Mouse (Mus musculus) retina, adult 2 months (tissue): ENCODE data around the gene BC048671.

Experiments used
- DNase-seq: peaks from one replicate; pipeline ENCODE4 v3.0.0-alpha.2; 2012; ENCODE audit warnings: low read depth, low spot score

BC048671 gene

DNA sequence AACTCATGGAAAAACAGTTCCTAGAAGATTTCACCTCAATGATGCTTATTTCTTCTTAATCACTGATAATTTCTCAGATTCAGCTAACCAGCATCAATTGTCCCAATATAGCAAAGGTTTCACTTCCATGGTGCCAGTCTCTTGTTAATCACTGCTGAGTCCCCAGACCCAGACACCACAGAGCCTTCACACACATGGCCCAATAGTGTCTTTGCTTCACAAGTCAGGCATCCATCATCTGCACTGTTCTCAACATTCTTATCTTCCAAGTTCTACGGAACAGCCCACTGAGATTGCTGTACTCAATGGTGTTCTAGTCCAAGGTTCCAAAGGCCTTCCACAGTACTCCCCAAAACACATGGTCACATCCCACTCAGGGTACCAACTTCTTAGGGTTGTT, at the start of gene BC048671:
BC048671 (plus strand) TSS at position 301 of the 400 bp plus-strand sequence.
- no peak for DNase-seq

DNA sequence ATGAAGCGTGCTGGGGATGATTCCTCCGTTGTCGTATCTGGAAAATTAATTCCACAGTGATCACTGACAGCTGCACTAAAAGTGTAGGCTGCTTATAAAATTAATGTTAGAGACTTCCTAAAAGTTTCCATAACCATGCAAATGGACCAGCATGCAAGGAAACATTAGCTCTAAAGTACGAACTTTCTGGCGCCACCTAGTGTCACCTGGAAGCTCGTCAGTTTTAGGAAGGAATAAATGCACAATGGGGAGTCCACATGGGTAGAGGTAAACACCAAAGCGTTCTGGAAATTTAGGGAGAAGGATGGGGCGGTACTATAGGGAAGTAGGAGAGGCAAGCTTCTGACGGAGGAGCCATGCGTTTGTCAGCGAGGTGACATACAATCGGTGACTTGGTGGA, 12.8 kb upstream of the BC048671 start:
- no peak for DNase-seq

DNA sequence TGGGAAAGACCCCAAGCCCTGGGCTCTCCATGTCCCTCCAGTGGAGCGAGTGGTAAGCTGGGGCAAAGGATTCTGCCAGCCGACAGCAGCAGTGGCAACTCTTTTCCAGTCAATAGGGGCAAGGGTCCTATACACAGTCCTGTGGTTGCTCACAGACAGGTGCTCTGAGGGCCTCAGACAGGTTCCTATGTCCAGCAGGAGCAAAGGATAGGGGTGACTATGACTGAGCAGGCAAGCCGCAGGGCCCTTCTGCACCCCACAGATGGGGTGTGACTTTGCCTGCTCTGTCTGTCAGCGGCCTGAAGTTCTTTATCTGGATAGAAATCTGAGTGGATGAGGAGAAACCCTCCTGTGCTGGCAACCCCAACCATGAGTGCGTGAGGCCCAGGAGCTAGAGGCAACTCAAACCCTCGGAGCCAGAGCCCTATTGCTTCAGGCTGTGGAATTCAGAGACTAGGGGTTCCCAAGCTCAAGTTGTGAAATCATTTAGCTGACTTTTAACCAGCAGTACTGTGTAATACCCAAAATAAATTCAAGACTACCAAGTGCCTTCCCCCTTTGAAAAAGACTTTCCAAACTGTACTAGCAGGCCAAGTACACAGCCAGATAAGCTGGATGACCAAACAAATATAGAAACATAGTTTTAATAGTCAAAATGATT, 5.4 kb downstream of the BC048671 start:
- DNase-seq, result no peak

DNA sequence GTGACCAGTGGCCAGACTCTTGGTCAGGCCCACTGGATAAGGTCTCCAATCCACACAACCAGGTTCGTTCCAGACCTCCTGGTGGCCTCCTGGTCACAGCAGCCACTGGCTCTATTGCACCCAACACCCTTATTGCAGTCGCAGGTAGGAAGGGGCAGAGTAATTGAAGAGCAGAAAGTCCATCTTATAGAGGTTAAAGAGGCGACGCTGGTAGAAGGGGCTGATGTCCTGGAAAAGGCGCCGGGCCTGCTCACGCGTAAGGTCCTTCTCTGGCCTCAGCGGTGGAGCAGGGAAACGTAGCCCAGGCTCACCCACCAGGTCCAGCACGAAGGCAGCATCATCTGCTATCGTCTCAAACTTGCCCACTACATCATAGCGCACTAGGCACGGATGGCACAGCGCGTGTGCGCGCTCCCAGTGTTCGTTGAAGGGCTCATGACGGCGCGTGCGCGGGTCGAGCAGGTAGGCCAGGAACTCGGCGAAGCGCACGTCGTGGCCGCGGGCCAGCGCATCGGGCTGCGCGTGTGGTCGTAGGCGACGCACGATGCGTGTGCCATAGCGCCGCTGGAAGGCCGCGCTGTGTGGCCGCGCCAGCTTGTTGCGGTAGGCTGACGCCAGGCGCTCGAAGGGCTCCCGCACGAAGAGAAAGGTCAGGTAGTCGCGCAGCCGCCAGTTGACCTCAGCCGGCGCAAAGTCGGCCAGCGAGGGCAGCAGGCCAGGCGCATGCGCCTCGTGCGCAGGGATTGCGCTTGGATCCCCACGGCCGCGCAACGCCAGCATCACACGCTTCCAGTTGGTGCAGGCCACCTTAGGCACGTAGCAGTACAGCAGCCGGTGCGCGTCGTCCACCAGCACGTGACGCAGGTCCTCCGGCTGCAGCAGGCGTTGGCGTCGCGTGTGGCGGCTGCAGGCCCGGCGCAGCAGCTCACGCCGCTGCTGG, 8.1 kb downstream of the BC048671 start:
- DNase-seq, result no peak

DNA sequence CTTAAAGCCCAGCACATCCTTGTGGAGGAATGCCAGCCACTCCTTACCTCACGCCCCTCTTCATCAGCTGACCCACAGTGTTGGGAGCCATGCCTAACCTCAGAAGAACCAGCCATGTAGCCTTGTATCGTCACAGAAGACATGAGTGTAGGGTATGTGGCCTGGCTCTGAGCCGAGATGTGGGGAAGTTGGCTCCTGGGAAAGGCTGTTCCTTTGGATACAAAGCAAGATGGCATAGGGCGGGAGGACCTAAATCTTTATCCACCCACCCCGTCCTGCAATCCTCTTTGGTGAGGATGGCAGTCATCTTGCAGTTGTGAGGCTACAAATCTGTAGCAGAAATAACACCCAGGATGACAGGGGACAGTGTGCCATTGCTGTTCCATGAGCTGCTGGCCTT, 14.9 kb downstream of the BC048671 start:
- no peak for DNase-seq

DNA sequence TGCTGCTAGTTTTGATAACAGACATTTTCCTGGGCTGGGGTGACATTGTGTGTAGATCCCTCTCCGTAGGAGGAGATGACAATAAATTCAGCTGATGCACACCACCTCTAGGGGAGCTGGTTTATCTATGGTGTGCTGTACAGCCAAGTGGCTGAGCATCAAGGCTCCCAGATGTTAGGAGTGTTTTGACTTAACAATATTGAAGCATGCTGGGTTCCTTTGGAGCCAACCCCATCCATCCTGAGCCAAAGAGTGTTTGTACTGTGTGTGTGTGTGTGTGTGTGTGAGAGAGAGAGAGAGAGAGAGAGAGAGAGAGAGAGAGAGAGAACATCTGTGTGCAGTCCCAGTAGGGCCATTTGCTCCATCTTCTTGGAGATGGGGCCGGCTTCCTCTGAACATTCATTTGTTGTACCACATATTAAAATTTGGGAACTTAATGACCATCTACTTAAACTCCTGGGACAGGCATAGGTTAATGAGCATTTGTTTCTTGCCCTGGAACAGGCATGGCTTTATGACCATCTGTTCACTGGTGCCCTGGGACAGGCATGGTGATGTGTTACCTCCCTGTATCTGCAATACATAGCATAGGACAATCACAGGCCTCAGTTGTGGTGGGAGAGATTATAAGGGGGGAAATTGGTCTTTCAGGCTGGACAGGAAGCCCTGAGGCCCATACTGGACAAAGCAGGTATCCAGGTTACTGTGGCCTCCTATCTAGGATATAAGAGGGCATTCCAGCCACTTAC, 16.7 kb downstream of the BC048671 start:
- no peak for DNase-seq

DNA sequence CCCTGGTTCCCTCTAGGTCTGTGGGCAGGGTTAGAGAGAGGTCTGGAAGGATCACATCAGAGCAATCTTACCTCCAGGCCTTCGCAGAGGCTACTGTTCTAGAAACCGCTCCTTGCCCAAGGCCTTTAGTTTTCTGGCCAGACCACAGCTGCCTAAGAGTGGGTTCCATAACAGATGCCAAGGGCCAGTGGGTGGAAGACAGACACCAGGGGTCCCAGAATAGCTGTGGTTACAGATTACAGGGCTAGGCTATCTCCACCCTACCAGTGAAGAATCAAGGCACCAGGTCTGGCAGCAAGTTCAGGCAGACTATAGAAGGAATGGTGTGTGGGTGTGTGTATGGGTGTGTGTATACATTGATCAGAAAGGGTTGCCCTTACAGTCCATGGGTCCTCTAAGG, 18.0 kb downstream of the BC048671 start:
- DNase-seq, result no peak

DNA sequence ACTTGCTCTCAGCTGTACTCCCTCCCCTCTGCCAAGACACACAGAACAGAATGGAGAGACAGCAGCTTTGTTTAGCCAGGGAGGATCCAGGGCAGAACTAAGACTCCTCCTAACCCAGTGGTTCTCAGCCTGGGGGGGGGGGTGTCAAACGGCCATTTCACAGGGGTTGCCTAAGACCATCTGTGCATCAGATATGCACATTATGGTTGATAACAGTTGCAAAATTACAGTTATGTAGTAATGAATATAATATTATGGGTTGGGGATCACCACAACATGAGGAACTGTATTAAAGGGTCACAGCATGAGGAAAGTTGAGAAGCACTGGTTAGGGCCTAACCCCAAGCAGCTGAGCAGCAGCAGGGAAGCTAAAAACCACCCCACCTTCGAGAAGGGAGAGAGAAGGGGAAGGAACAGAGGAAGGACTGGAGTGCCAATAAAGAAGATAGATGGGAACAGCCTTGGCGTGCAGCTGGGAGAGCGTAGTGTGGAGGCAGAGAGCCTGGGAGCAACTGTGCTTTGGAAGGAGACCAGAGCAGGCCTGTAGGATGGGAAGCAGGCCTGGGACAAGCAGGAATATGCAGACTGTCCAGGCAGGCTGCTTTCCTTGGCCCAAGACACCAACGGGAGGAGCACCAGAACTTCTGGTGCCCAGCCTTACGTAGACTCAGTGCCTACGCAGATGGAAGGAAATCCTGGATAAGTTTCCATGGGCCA, 18.6 kb downstream of the BC048671 start:
- no peak for DNase-seq

DNA sequence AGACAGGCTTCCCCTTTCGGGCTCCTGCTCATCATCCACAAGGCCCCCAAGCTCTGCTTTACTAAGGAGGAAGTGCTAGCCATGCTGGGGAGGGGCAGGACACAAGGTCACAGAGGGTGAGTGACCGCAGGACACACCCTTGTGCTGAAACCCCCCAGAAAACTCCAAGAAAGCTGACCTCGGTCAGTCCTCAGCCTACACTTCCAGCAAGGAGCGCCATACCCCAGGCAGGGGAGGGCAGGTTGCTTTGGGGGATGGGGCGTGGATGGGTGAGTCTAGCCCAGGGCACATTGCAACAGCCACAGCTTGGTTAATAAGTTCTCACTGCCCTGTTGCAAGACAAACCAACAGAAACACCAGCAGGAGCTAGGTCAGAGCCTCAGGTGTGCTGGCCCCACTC, 19.4 kb downstream of the BC048671 start:
- DNase-seq, result no peak

DNA sequence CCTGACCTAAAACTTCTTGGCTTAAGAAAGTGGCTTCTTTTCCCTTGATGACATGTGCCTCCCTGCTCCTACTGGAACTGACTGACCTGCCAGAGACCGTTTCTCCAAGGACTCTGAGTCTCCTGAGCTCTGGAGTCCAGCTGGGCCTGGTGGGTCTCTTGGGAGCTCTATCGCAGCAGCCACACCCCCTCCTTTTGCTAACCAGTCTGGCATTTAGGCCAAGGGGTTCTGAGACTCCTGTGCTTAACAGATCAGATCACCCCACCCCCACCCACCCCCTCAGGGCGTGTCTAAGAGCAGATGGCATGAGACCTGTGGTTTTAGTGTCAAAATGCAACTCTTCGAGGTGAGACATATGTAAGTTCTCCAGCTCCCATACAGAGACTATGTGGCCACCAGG, 20.8 kb downstream of the BC048671 start:
- no peak for DNase-seq

DNA sequence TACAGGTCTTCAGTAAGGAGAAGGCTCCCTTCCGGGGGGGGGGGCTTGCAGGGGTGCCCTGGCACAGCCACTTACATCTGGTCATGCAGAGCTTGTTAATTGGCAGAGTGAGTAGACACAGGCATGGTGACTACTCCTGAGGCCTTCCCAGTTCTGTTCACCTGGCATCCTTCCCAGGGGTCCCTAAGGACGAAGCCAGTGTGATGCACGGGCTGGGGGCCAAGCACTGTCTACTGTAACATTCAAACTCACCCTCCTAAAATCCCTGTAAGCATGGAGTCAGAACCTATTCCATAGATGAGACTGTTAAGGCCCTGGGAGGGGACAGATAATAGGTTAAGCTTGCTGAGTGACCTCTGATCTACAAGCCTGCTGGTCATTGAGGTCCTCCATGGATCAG, 23.0 kb downstream of the BC048671 start:
- no peak for DNase-seq

DNA sequence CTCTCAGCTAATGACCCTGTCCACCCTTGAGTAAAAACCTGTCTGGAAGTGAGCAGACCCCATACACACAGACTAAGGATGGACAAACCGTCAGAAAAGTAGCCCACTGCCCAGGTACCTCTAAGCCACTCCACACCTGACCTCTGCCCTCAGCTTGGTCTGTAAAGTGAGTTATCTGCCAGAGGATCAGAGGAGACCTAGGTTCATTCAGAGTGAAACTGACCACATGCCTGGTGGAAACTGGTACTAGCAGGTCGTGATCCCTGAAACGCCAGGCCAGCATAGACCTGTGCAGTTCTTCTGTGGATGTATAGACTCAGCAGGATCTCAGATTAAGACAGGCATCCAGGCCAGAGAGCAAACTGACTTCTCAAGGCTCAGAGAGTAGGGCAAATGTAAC, 23.4 kb downstream of the BC048671 start:
- DNase-seq, result no peak

DNA sequence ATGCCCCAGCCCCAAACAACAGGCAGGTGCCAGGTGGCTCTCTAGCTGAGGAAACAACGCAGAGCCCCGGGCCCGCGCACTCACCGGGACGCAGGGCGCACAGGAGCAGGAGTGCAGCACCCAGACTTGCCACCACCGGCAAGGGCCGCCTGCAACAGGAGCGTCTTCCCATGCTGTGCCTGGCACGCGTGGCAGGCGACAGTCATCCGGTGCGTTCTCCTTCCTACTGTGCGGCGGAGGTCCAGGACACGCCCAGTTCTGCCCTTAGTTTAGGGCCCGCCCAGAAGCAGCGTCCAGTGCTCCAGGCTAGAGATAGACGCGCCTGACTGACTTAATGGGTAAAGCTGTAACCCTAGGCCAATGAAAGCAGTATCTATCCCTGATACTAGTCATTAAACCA, 24.0 kb downstream of the BC048671 start, which contains the start of gene Chst13:
Chst13 (minus strand) TSS at position 195 of the 400 bp plus-strand sequence.
- no peak for DNase-seq

DNA sequence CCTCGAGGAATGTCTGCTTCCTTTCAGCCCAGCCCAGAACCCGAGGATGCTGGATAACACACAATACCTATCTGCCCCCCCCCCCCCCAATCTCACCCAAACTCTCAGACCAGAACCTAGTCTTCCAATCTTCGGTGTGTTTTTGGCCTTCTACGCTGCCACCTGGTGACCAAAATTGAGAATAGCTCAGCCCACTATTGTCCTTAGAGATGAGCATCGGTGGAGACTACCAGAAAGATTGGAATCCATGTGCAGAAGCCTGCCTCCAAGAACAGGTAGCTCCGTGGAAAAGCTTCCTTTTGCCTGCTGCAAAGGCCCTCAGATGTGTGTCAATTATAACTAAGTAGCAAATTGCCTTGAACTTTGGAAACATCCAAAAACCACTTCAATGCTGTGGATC, 26.7 kb downstream of the BC048671 start:
- no peak for DNase-seq

DNA sequence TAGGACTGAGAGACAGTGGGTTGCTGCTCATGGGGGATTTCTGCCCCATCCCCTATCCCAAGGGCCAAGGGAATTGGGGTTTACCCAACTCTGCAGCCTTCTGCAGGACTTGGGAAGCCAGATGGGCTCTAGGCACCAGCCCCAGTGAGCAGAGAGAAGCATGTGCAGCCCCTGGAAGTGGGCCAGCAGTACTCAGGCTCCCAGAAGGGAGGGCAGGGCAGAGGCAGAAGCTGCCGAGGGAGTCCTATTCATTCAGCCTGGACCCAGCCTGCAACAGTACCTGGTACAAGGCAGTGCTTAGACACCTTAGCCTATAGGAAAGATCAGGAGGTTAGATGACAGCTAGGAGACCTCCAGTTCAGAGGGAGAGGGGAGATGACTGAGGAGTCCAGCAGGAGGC, 28.9 kb downstream of the BC048671 start:
- DNase-seq, result no peak

DNA sequence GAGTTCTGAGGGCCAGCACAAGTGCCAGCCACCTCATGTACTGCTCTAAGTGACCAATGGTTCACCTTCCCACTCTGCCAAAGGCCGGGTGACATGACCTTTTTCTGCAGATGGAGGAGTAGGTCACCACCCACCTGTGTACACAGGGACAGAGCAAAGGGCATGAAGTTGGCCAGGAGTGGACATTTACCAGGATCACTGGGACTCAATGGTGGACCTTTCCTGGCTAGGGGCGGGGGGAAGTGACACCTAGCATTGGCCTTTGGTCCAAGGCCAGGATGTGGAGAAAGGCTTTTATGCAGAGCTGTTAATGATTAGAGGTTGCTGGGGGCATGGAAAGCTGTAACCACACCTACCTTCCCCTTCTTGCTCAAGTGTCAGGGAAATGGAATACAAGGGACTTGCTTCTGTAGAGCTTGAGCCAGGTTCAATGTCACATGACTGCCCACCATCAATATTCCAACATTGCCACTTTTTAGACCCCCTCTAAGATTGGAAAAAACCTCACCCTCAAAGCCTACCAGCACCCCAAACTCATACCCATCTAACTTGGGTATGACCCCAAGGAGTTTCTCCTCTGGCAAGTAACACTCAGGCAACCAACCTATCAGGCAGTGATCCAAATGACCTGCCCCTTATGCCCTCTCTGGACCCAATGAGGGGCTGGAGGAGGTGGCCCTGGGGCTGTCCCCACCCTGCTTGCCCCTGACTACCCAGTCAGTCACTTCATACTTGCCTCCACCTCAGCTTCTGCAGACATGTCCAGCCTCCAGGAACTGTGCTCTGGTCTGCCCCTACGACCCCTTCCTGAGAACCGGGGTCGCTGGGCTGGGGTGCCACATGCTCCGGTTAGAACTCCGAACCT, 31.8 kb downstream of the BC048671 start, which contains the start of gene Uroc1:
Uroc1 (plus strand) TSS at position 724 of the 865 bp plus-strand sequence.
- DNase-seq, result no peak

DNA sequence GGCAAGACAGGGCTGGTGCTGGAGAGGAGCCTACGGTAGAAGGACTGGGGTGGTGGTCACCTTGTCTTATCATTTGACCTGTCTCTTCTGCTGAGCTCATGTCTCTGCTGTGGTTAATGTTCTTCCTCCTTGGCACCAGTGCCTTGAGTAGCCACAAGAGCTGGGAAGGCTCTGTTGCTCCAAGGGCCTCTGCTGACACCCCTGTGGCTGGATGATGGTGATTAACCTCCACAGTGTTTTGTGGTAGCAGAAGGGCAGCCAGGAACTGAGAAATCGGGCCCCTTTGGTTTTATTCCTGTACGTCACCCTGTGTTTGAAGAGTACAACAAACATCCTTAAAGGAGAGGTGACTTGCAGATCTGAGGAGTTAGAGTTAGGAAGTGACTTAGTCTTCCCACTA, 33.2 kb downstream of the BC048671 start:
- no peak for DNase-seq

DNA sequence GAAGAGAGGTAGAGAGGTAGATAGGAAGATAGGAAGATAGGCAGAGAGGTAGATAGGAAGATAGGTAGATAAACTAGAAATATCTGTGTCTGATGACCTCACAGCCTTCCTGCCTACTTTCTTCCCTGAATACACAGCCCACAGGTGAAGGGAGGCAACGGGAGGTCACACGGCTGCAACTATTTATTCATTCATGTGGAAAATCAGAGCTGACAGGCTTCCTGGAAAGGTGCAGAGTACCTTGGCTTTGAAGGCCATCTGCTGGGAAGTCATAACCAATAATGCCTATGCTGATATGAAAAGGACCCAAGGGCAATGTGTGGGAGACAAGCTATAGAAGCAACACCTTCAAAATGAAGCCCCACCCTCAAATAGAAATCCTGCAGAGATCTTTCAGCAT, 41.3 kb downstream of the BC048671 start:
- no peak for DNase-seq

DNA sequence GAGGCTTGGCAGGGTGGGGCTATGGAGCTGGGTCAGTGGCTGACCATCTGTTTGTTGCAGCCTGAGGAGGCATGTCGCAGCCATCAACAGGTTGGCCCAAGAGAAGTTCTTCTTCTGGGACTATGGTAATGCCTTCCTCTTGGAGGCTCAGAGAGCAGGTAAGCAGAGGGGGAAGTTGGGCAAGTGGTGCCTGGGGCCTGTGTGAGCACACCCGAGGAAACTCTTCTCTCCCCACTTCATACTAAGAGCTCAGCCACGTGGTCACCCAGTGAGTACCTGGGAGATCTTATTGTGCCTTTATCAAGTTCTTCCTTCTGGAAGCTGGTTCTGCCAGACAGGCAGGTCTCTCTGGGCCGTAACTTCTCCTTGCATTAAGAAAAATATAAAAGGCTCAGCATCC, 46.2 kb downstream of the BC048671 start:
- DNase-seq, result no peak

DNA sequence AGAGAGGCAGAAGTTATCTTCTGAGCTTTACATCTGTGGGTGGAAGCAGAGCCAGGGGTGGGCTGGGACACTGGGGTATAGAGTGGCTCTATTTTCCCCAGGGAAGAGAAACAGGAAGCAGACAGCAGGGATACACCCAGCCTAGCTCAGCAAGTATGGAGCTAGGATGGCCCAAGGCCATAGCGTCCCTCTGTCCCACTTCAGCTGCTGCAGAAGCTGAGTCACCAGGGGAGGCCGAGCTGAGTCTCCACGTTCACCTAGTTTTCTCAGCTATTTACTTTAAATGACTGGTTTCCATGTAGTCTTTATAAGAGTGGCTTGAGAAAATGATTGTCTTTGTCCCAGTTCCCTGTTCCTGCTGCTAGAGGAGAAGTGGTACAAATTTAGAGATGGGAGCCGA, 47.5 kb downstream of the BC048671 start:
- DNase-seq, result no peak

DNA sequence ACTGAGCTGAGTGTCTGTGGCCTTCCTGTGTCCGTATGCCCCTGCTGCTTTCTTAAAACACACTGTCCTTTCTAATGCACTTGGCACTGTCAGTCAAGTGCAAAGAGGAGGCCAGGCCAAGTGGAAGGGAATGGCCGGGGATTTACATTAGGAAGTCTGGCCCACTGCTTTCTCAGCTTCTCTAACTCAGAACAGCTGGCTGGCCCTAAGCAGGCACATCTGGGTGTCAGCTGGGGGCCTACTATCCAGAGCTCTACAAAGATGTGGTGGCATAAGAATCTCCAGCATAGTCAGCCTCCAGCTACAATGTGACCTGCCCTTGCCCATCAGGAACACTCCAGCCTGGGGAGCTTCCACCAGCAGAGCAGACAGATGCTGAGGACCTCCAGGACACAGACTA, 49.0 kb downstream of the BC048671 start:
- DNase-seq, result no peak
